Mouse (Mus musculus) E14TG2a.4 (cell line): ENCODE measurements around the gene Ugt1a7c.

Experiments used
- CTCF ChIP-seq: conservative IDR thresholded peaks from 2 replicates; pipeline ENCODE4 v1.5.1; 2014; ENCODE audit warnings: low read length
- NANOG ChIP-seq: IDR thresholded peaks from 2 replicates; pipeline ENCODE4 v1.6.1; 2014; ENCODE audit warnings: borderline replicate concordance, low read length, mixed read lengths
- POU5F1 ChIP-seq: IDR thresholded peaks from 2 replicates; pipeline ENCODE4 v1.6.1; 2014; ENCODE audit warnings: low read length, borderline replicate concordance

DNA sequence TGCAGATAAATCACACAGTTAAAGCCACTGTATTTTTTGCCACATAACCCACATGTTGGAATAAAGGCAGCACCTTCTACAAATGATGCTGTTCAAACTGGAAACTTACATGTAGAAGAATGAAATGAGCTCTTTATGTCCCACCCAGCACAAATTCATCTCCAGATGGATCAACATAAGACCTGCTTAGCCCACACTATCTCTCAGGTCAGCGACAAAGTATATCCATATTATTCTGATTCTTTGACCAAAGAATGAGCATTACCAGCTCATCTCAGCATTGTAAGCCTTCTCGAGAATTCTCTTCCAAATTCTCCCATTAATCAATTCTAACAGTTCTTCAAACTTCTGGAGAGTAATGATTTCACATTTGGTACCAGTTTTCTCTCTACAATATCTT, 127.4 kb downstream of the Ugt1a7c start:
- TF ChIP-seq CTCF (no peak), POU5F1 (no peak), NANOG (no peak)
